In the genomic region with DNA sequence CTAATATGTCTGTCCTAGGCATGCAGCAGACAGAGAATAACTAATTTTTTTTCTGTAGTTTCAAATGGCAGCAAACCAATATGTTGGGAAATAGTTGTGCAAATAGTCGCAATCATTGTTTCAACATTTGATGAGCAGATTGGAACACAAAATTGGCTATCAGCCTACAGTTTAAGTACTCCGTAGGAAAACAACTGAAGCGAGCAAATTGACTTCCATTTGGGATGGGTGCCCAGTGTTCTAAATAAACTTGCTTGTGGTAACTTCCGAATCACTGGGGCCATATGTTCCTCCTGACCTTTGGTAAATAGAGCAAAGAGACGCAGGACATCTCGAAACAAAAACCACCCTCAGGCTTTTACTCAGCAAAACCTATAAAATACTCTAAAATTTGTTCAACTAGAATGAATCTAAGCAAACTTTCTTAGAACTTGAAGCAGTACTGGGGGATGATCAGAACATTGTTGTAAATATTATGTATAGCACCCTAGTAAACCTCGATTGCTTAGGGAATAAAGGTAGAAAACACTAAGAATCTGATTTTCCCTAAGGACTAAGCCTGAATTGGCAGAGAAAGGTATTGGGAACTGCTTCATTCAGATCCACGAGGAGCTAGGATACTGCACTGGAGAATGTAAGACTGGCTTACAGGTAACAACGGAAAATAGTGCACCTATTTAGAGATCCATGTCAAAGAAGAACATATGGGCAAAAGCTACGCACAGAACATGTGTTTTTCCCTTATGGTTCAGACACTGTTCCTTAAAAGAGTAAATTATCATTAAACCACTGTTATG, we compare ENCODE assay signal across 17 mouse cellular contexts.
DNase-seq lines count a peak whose midpoint lies in the region; ATAC-seq lines count a peak whose summit lies in the region.
"Had no signal": no experiment of that assay in that cellular context is flagged by ENCODE, and none has a peak within 500 bp of the region (broad histone marks: within the 10 kb centered on the region; RNA-seq: fewer than 3 reads in every experiment).

No protein-coding gene starts in this region.

- 72% methylated on average over 10 of the region's 10 CpGs for WGBS in embryonic facial prominence, embryonic 14.5 days
- 88% methylated on average over 10 of the region's 10 CpGs for WGBS in embryonic facial prominence, embryonic 10.5 days
- WGBS in hindbrain, embryonic 11.5 days = 89% methylated on average over 10 of the region's 10 CpGs

- DNase-seq in embryonic facial prominence, embryonic 14.5 days (ENCODE audit: low spot score) = peak; percentile 25
- no peak for DNase-seq in embryonic facial prominence, embryonic 10.5 days (ENCODE audit: low spot score)
- DNase-seq in 3T3-L1 (ENCODE audit: low read depth, low spot score) = peak; percentile 6
- DNase-seq in cerebellum, adult 8-10 months = peak; percentile 83
- peak; percentile 28 for DNase-seq in layer of hippocampus, adult 9-11 months
- DNase-seq in heart, postnatal 36 days = no peak
- DNase-seq in thymus, postnatal 10 days (ENCODE audit: low spot score in 2 of 2) = no peak
- no peak for DNase-seq in hindbrain, embryonic 11.5 days (ENCODE audit: low spot score)
- DNase-seq: B cell, adult 2 months; heart, adult 2 months; heart, postnatal 14 days; kidney, postnatal 4 days; right cerebral cortex, postnatal 4 days had no signal

- no peaks in the 10 kb centered on the region for H3K27me3 ChIP-seq in embryonic facial prominence, embryonic 14.5 days (replicated peaks; ENCODE audit: control insufficient read depth, insufficient read depth, low read length)
- no peaks in the 10 kb centered on the region for H3K27me3 ChIP-seq in embryonic facial prominence, embryonic 10.5 days (replicated peaks; ENCODE audit: low read depth, poor library complexity, severe bottlenecking)
- no peaks in the 10 kb centered on the region for H3K27me3 ChIP-seq in hindbrain, embryonic 11.5 days (ENCODE audit: control insufficient read depth, insufficient read depth, low read length)
- H3K27me3 ChIP-seq: embryonic facial prominence, embryonic 13.5 days; midbrain, embryonic 13.5 days had no signal

- H3K4me3 ChIP-seq in embryonic facial prominence, embryonic 14.5 days (ENCODE audit: low read depth, low read length) = no peak overlapping the region
- no peak overlapping the region for H3K4me3 ChIP-seq in embryonic facial prominence, embryonic 10.5 days
- H3K4me3 ChIP-seq in hindbrain, embryonic 11.5 days (ENCODE audit: low read depth, low read length) = no peak overlapping the region
- H3K4me3 ChIP-seq: embryonic facial prominence, embryonic 13.5 days; heart, adult 2 months; midbrain, embryonic 13.5 days had no signal

- H3K9ac ChIP-seq in embryonic facial prominence, embryonic 14.5 days (ENCODE audit: low read depth, low read length) = no peak overlapping the region
- no peak overlapping the region for H3K9ac ChIP-seq in hindbrain, embryonic 11.5 days (ENCODE audit: low read depth, low read length)
- H3K9ac ChIP-seq: embryonic facial prominence, embryonic 13.5 days; midbrain, embryonic 13.5 days had no signal

- no peak overlapping the region for H3K27ac ChIP-seq in embryonic facial prominence, embryonic 14.5 days (replicated peaks; ENCODE audit: low read depth, low read length)
- no peak overlapping the region for H3K27ac ChIP-seq in embryonic facial prominence, embryonic 10.5 days (replicated peaks)
- H3K27ac ChIP-seq in hindbrain, embryonic 11.5 days (ENCODE audit: low read depth, low read length) = no peak overlapping the region
- H3K27ac ChIP-seq: embryonic facial prominence, embryonic 13.5 days; heart, adult 2 months; midbrain, embryonic 13.5 days had no signal

- H3K36me3 ChIP-seq in embryonic facial prominence, embryonic 14.5 days (ENCODE audit: control insufficient read depth, insufficient read depth, low read length) = no peaks in the 10 kb centered on the region
- no peaks in the 10 kb centered on the region for H3K36me3 ChIP-seq in embryonic facial prominence, embryonic 10.5 days (replicated peaks)
- no peaks in the 10 kb centered on the region for H3K36me3 ChIP-seq in hindbrain, embryonic 11.5 days (ENCODE audit: control insufficient read depth, insufficient read depth, low read length)
- H3K36me3 ChIP-seq: embryonic facial prominence, embryonic 13.5 days; G1E; midbrain, embryonic 13.5 days had no signal

- H3K9me3 ChIP-seq in embryonic facial prominence, embryonic 14.5 days (ENCODE audit: control insufficient read depth, low read length) = no peaks in the 10 kb centered on the region
- H3K9me3 ChIP-seq in embryonic facial prominence, embryonic 10.5 days = no peaks in the 10 kb centered on the region
- no peaks in the 10 kb centered on the region for H3K9me3 ChIP-seq in hindbrain, embryonic 11.5 days (ENCODE audit: control insufficient read depth, low read length)
- H3K9me3 ChIP-seq: embryonic facial prominence, embryonic 13.5 days; G1E; midbrain, embryonic 13.5 days had no signal

- H3K4me1 ChIP-seq in embryonic facial prominence, embryonic 14.5 days (ENCODE audit: control insufficient read depth, insufficient read depth, low read length) = no peaks in the 10 kb centered on the region
- no peaks in the 10 kb centered on the region for H3K4me1 ChIP-seq in embryonic facial prominence, embryonic 10.5 days
- no peaks in the 10 kb centered on the region for H3K4me1 ChIP-seq in hindbrain, embryonic 11.5 days (replicated peaks; ENCODE audit: control insufficient read depth, insufficient read depth, low read length)
- H3K4me1 ChIP-seq: embryonic facial prominence, embryonic 13.5 days; midbrain, embryonic 13.5 days had no signal

- no peak for ATAC-seq in embryonic facial prominence, embryonic 14.5 days (ENCODE audit: low read depth)
- ATAC-seq in hindbrain, embryonic 11.5 days (ENCODE audit: low FRiP score) = no peak
- ATAC-seq: intestine, postnatal 0 days; midbrain, embryonic 13.5 days had no signal

- H3K4me2 ChIP-seq in embryonic facial prominence, embryonic 14.5 days (ENCODE audit: low read depth, low read length) = no peak overlapping the region
- no peak overlapping the region for H3K4me2 ChIP-seq in hindbrain, embryonic 11.5 days (replicated peaks; ENCODE audit: low read depth, low read length)
- H3K4me2 ChIP-seq: embryonic facial prominence, embryonic 13.5 days; midbrain, embryonic 13.5 days had no signal

- intact Hi-C loops in heart, postnatal 36 days (cut with DNase I) = no loop called here

Comparison
In these comparisons a context has a peak if more than half of its experiments do, and no peak if none do; other contexts are left out.
1. DNase-seq: peak in embryonic facial prominence, embryonic 14.5 days (single experiment), 3T3-L1 (single experiment), cerebellum, adult 8-10 months (single experiment) and layer of hippocampus, adult 9-11 months (single experiment); none in embryonic facial prominence, embryonic 10.5 days (single experiment), heart, postnatal 36 days (0 of 2), thymus, postnatal 10 days (0 of 2) and hindbrain, embryonic 11.5 days (single experiment).